Mouse (Mus musculus) limb, embryonic 10.5 days (tissue): ENCODE measurements around the gene Foxa1. TPM values are rescaled to one million over a fixed set of nuclear protein-coding genes. Genes with fewer than 3 reads are reported as not detected.

Source experiments
- DNase-seq: peaks from one replicate; pipeline ENCODE4 v3.0.0-alpha.2; 2017; ENCODE audit warnings: low spot score
- H3K27ac ChIP-seq: fragments of 300-500 bp; sonication (generic); 2 replicates; pipeline ENCODE4 v1.5.1; 2016; ENCODE audit warnings: mild to moderate bottlenecking
- H3K27me3 ChIP-seq: fragments of 300-500 bp; sonication (generic); 2 replicates; pipeline ENCODE4 v1.6.1; 2016; ENCODE audit warnings: low read depth, mild to moderate bottlenecking; ENCODE audit not compliant: poor library complexity, severe bottlenecking
- H3K36me3 ChIP-seq: fragments of 300-500 bp; sonication (generic); 2 replicates; pipeline ENCODE4 v1.6.1; 2016; ENCODE audit warnings: mild to moderate bottlenecking, moderate library complexity
- H3K4me1 ChIP-seq: fragments of 300-500 bp; sonication (generic); 2 replicates; pipeline ENCODE4 v1.6.1; 2016
- H3K4me3 ChIP-seq: fragments of 300-500 bp; sonication (generic); 2 replicates; pipeline ENCODE4 v1.5.1; 2016; ENCODE audit warnings: mild to moderate bottlenecking, moderate library complexity
- H3K9me3 ChIP-seq: fragments of 300-500 bp; sonication (generic); replicated peaks from 2 replicates; pipeline ENCODE4 v1.6.1; 2016; ENCODE audit warnings: mild to moderate bottlenecking
- WGBS: fragments of 180-500 bp; shearing (Covaris S2); methylation state at CpG from one replicate; pipeline ENCODE4 v1.1.7; 2016; 5-methylcytosine and 5-hydroxymethylcytosine counted together
- polyA plus RNA-seq: library from polyadenylated mRNA; unstranded; fragments of >200 nt; fragmentation: Nextera tagmentation; extraction: Ambion mirVana; gene quantifications from 2 replicates; pipeline ENCODE4 v1.2.1, GENCODE M21; 2016

The Foxa1 gene
- polyA plus RNA-seq, 1 experiment from 2014 or later: not detected

DNA sequence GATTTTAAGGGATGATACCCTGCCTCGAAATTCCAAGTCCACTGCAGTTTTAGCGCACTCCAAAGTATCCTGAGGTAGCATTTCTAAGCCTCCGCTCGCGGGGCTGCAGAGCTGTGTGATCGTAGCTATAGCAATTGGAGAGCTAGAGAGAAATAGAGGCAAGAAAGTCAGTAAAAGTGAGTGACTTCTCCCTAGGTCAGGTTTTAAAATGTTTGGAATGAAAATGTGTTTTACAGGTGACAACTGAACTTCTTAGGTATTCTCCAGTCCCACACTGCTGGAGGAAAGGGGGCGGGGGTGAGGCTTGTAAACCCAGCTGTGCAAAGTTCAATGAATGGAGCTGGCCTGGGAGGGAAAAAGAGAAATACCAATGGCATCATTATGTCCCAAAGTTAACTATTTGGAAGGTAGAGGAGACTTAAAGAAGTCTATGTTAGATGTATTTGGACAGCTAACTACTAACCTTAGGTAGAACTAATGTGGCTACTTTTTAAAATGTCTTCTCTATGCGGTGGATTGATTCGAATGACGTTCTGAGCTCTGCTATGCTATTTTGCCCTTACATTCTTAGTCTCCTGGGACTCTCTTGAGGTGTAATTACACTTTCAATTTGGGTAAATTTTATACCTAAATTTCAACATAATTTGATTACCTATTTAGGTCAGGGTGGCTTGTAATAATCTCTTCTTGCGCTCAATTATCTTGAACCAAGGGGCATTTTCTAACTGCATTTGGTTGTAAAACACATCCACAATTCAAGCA lies 9.6 kb downstream of the Foxa1 start:
- 3% methylated on average over 11 of the region's 11 CpGs for WGBS
- Histone ChIP-seq H3K4me1 (peaks cover 23% of the 10 kb centered on the region), H3K9me3 (no peaks in the 10 kb centered on the region), H3K4me3 (no peak overlapping the region), H3K36me3 (no peaks in the 10 kb centered on the region), H3K27me3 (peaks cover 100% of the 10 kb centered on the region), H3K27ac (no peak overlapping the region)
- no peak for DNase-seq

DNA sequence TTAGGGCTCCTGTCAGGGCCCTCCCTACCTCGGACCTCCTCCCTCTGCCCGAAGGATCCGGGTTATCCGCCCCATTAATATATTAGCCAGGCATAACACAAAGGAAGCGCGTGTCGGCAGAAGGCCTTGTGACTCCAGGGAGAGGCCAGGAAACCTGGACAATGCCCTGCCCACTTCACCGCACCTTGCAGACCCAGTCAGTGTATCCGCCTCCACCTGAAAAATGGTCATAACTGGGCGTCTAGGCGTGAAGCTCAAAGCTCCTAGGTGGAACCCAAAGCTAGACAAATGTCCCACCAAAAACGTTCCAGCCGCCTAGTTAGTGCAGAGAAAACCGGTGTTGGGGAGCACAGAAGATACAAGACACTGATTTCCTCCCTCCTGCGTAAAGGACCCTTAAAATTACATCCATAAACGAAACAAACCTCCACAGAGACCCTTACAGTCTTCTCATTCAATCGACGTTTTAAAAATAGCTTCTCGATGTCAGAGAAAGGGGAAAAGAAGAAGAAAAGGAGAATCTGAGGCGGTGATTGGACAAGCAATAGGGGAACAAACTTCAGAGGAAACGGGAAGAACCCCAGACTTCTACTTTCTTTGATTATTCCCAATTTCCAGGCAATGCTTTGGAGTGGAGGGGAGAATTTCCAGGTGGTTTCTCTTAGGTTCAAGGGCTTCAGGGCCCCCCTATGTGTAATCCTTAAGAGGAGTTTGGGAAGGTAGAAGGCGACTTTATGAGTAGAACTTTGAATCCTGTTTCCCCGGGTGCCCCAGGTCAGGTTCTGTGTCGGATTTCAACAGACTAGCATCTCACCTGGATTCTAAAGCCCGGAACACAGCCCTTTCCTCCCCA lies 10.4 kb downstream of the Foxa1 start:
- peak; percentile 59 for DNase-seq
- peaks cover 100% of the 10 kb centered on the region for H3K27me3 ChIP-seq
- H3K4me3 ChIP-seq: no peak overlapping the region
- no peaks in the 10 kb centered on the region for H3K36me3 ChIP-seq
- H3K4me1 ChIP-seq: peaks cover 20% of the 10 kb centered on the region
- H3K27ac ChIP-seq: no peak overlapping the region
- WGBS: 2% methylated on average over 25 of the region's 25 CpGs
- H3K9me3 ChIP-seq: no peaks in the 10 kb centered on the region

DNA sequence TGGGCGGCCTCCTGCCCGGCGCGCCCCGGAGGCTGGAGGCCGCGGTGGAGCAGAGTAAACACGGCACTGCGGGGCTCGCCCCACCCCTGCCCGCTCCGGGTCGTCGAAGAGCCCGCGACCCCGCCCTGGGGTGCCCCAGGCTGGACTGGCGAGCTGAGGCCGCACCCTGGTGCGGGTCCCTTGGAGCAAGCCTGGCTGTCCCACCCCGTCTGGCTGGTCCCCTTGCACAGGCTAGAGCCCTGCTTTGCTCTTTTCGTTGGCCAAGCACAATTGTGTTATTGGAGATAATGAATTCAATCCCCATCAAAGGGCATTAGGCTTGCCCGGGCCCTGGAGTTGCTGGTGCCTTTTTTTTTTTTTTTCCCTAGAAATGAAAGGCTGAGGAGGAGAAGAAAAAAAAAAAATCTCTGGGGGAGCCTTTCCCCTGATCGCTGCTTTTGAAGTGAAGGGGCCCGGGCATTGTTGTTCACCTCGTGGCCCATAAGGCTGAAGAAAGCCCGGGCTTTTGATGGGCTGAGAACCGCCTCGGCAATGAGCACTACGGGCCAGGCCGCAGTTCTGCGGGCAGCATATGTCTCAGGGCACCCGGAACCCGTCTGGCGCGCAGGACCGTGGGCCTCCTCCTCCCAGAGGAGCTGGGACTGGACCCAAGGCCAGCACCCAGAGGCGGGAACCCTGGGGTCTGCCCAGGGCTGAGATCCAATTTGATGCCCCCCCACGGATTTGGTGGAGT lies 11.7 kb downstream of the Foxa1 start:
- H3K4me1 ChIP-seq: peaks cover 26% of the 10 kb centered on the region
- WGBS: under 1% methylated on average over 39 of the region's 39 CpGs
- peak overlapping the region; percentile 37 for H3K4me3 ChIP-seq
- DNase-seq: peak; percentile 50
- H3K27me3 ChIP-seq: peaks cover 98% of the 10 kb centered on the region
- H3K36me3 ChIP-seq: no peaks in the 10 kb centered on the region
- peak overlapping the region; percentile 44 for H3K27ac ChIP-seq
- no peaks in the 10 kb centered on the region for H3K9me3 ChIP-seq

DNA sequence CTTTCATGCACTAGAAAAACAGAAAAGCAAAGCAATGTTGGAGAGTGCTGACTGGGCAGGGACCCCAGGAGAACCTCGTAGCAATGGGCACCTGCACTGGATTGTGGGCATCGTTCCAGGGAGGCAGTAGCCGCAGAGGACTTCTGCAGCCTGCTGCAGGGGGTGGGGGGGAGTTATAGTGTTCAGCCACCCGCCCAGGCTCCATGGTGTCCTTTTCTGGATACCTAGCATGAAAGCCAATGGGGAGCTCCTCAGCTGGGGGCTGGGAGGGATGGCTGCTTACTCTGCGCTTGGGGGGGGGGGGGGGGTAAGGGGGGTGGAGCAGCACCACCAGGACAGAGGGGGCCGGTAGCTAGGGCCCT lies 12.2 kb downstream of the Foxa1 start:
- H3K9me3 ChIP-seq: no peaks in the 10 kb centered on the region
- no peak for DNase-seq
- WGBS: under 1% methylated on average over 6 of the region's 6 CpGs
- peaks cover 94% of the 10 kb centered on the region for H3K27me3 ChIP-seq
- H3K4me3 ChIP-seq: peak overlapping the region; percentile 37
- peak overlapping the region; percentile 44; the same call in 1 of the 2 replicates for H3K27ac ChIP-seq
- peaks cover 26% of the 10 kb centered on the region for H3K4me1 ChIP-seq
- no peaks in the 10 kb centered on the region for H3K36me3 ChIP-seq

DNA sequence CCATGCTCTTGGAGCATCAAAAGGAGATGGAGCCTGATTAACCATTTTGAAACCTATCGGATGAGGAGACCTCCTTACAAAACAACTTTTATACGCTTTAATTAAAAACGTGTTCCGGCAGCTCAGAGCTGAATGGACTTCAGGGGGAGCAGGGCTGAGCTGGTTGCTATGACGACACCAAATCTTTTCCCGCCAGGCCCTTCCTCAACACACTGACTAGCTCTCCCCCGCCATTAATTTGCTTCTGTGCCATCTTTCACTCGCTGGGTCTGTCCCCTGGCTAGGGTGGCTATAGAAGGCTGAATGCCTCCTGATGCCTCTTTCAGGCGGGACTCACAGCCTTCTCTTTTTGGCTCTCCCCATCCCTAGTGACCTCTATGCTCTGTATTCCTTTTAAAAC lies 16.2 kb downstream of the Foxa1 start:
- 17% methylated on average over 9 of the region's 9 CpGs for WGBS
- Histone ChIP-seq H3K9me3 (no peaks in the 10 kb centered on the region), H3K4me3 (no peak overlapping the region), H3K36me3 (no peaks in the 10 kb centered on the region), H3K27ac (no peak overlapping the region), H3K4me1 (peaks cover 13% of the 10 kb centered on the region), H3K27me3 (peaks cover 53% of the 10 kb centered on the region)
- DNase-seq: no peak

DNA sequence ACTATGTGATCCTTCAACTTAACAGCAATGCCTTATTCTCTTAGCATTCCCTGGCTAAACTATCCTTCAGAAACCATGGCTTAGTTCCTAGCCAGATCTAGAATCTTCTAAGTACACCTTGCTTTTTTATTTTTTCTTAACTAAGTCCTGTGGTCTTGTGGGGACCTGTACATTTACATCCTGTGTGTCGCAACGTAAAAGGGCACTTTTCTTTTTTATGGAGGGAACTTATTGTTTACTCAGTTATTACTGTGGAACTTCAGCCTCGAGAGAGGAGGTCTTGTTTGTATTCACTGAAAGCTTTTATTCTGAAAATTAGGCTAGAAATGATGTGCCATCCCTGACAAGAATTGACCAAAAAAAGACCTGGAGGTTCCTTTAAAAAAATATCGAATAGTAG lies 18.4 kb downstream of the Foxa1 start:
- H3K4me3 ChIP-seq: no peak overlapping the region
- no peak for DNase-seq
- H3K27ac ChIP-seq: no peak overlapping the region
- WGBS: 88% methylated on average over 4 of the region's 4 CpGs
- no peaks in the 10 kb centered on the region for H3K9me3 ChIP-seq
- H3K36me3 ChIP-seq: no peaks in the 10 kb centered on the region
- peaks cover 6% of the 10 kb centered on the region; the same call in 1 of the 2 replicates for H3K4me1 ChIP-seq
- peaks cover 32% of the 10 kb centered on the region for H3K27me3 ChIP-seq

DNA sequence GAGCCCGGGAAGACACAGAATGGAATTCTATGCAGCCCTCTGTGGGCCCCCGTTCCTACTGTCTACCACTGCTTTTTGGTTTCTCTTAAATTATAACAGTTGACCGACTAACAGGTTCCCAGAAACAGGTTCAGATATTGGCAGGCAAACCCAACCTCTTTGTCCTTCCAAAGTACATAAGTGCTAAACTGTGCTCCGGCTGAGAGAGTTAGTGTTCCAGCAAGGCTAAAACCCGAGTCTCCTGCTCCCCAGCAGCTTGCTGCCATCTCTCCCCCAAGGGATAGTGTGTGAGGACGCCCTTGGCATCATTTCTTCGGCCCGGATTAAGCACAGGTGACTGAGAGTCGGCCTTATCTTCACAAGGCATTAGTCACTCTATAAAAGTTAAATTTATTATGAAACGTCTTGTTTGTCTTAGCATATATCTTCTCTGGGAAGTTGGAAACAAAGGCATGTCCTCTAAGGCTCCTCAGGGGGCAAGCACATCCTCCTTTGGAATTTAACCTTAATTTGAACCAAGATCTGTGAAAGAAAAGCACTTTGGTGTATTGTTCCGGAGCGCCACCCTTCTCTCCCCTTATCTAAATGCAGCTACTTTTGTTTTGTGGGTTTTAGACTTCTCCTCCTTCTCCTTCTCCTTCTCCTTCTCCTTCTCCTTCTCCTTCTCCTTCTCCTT lies 30.9 kb downstream of the Foxa1 start:
- 60% methylated on average over 12 of the region's 12 CpGs for WGBS
- no peaks in the 10 kb centered on the region for H3K36me3 ChIP-seq
- no peak overlapping the region for H3K27ac ChIP-seq
- no peaks in the 10 kb centered on the region for H3K9me3 ChIP-seq
- DNase-seq: no peak
- no peak overlapping the region for H3K4me3 ChIP-seq
- H3K27me3 ChIP-seq: no peaks in the 10 kb centered on the region
- no peaks in the 10 kb centered on the region for H3K4me1 ChIP-seq

DNA sequence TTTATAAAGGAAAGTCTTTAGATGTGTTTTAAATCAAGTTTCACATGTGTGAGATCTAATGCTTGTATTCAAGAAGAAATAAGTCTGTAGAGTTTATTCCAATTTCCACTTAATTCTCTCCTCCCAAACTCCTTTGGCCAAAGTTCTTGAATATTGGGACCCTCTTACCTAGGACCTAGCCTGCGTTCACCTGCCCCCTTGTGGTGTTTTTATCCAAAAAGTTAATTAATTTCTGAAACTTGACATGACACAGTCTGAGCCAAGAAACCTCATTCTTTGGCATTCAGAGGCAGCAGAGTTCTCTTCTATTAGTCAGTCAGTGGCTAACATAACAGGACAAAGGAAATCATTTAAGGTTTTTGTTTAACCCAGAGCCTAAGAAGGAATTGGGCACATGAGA lies 32.2 kb downstream of the Foxa1 start:
- no peaks in the 10 kb centered on the region for H3K36me3 ChIP-seq
- whole genome bisulfite sequencing: 56% methylated on average over 1 of the region's 1 CpGs

DNA sequence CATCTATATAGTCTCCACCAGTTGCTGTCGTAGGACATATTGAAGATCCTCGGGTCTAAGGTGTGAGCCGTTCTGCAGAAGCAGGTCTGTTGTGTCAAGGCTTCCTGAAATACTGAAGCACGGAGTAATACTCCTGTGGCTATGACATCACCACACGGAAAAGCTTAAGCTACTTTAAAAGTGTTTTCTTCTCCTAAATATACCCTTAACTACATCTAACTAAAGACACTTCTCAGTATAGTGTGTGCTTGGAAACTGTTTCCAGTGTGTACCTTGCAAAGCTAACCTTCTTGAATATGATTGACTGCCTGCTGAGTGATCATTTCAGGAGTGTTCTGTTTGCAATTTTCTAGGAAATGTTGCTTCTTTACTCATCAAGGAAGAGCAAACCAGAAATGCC lies 35.2 kb downstream of the Foxa1 start:
- Histone ChIP-seq H3K27me3 (no peaks in the 10 kb centered on the region), H3K36me3 (no peaks in the 10 kb centered on the region), H3K9me3 (no peaks in the 10 kb centered on the region), H3K27ac (no peak overlapping the region), H3K4me3 (no peak overlapping the region), H3K4me1 (no peaks in the 10 kb centered on the region; the same call in 1 of the 2 replicates)
- no peak for DNase-seq
- 89% methylated on average over 5 of the region's 5 CpGs for WGBS

More for the DNA sequence above, 32.2 kb downstream of the Foxa1 start:
- Histone ChIP-seq H3K27ac (no peak overlapping the region), H3K27me3 (no peaks in the 10 kb centered on the region), H3K9me3 (no peaks in the 10 kb centered on the region), H3K4me3 (no peak overlapping the region), H3K4me1 (no peaks in the 10 kb centered on the region)
- no peak for DNase-seq

DNA sequence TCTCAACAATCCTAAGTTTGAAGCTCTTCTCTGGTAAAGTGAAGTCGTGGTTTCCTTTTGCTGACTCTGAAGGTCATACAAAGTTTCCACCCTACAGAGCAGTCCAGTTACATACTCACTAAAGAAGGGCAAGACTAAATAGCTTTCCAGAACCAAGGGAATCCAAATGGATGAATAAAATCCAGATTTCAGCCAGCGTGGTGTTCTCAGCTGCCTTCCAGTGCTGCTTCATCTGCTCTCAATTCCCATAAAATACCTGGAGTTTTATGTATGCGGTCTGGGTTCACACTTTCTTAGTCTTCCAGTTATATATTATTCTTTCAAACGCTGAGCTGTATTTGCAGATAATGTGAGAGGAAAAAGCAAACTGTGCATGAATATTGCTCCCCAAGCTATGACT lies 35.6 kb downstream of the Foxa1 start:
- DNase-seq: no peak
- 91% methylated on average over 4 of the region's 4 CpGs for WGBS
- no peaks in the 10 kb centered on the region for H3K9me3 ChIP-seq
- H3K4me1 ChIP-seq: no peaks in the 10 kb centered on the region; the same call in 1 of the 2 replicates
- H3K4me3 ChIP-seq: no peak overlapping the region
- H3K36me3 ChIP-seq: no peaks in the 10 kb centered on the region
- no peak overlapping the region for H3K27ac ChIP-seq
- H3K27me3 ChIP-seq: no peaks in the 10 kb centered on the region

DNA sequence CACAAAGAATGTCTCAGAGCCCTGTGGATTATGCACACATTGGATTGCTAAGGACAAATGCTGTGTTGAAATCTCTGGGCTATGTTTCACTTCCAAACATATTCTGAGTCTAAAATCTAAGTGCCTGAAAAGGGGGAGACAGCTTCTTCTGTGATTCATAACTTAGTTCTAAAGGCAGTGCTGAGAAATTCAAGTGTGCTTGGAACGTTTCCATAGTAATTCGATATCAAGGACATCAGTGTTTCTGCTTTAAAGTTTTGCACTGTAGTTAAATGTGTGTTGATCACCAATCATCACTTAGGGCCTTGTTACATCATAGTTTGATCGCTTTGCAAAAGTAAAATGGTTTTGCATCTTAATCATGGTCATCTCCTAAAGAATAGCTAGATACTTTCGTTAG lies 37.0 kb downstream of the Foxa1 start:
- Histone ChIP-seq H3K36me3 (no peaks in the 10 kb centered on the region), H3K27me3 (no peaks in the 10 kb centered on the region), H3K9me3 (no peaks in the 10 kb centered on the region), H3K4me3 (no peak overlapping the region), H3K4me1 (no peaks in the 10 kb centered on the region; the same call in 1 of the 2 replicates), H3K27ac (no peak overlapping the region)
- DNase-seq: no peak
- 85% methylated on average over 4 of the region's 4 CpGs for WGBS

DNA sequence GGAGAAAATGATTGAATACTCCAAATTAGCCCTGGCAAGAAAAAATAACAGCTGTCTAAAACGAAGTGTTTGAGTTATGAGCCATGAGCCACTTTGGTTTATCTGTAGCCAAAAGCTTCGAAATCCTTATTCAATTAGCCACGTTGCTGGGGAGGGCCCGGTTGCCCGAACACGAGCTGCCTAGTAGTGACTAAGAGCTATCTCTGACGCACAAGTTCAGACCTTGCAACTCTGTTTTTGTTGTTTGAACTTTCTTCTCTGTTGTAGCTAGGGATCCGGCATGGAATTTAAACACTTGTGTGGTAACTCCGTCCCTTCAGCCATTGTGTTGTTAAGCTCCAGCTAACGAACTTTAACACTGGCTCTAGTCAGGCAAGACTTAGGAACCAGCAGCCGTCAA lies 37.8 kb downstream of the Foxa1 start:
- Histone ChIP-seq H3K4me1 (no peaks in the 10 kb centered on the region; the same call in 1 of the 2 replicates), H3K4me3 (no peak overlapping the region), H3K36me3 (no peaks in the 10 kb centered on the region), H3K9me3 (no peaks in the 10 kb centered on the region), H3K27ac (no peak overlapping the region), H3K27me3 (no peaks in the 10 kb centered on the region)
- DNase-seq: no peak
- 67% methylated on average over 11 of the region's 11 CpGs for WGBS
